Mouse (Mus musculus): ENCODE measurements around the gene Fnbp1l. TPM values are rescaled to one million over a fixed set of nuclear protein-coding genes. Genes with fewer than 3 reads are reported as not detected.
A peak's percentile ranks its signal among the peaks of the same experiment; 100 is the strongest.

Gene Fnbp1l
- total and polyA plus RNA-seq, 2 experiments from 2014 or later = 11.9 to 18.0 TPM

DNA sequence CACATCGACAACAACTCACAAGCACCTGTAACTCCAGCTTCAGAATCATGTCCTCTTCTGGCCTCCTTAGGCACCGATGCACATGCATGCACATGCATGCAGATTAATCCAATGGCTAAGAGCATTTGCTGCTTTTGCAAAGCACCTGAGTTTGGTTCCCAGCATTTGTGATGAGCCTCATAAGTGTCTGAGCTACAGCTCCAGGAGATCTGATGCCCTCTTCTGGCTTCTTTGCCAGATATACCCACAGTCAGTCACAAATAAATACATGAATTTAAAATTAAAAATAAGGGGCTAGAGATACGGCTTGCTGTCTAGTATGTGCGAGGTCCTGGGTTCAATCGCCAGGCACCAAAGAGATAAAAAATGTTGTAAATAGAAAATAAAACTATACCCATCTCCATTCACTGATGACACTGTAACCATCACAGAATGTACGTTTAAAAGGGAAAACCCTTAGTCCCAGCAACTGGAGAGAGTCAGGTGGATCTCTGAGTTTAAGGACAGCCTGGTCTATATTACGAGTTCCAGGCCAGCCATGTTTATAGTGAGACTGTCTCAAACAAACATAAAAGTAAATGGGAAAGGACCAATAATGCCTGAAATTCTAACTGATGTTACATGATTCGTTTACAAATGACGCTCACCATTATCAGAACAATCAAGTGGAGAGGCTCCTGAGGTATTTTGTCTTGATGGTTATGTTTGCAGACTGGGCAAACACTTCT lies 1.7 kb downstream of the Fnbp1l start:
- peak overlapping the region; percentile 98 for H3K4me2 ChIP-seq (ENCODE audit: low read depth, low read length)
- no peak overlapping the region for H3K27ac ChIP-seq (ENCODE audit: low read depth)
- no peaks in the 10 kb centered on the region for H3K9me3 ChIP-seq (replicated peaks; ENCODE audit: control insufficient read depth, low read length)
- no peak for ATAC-seq (ENCODE audit: insufficient read depth, low read depth)
- H3K27me3 ChIP-seq (ENCODE audit: control insufficient read depth, insufficient read depth, low read length) = no peaks in the 10 kb centered on the region
- H3K4me1 ChIP-seq (ENCODE audit: control insufficient read depth, insufficient read depth) = 0 out of 2 replicates have a peak, but pooled peaks cover 12% of the 10 kb centered on the region
- no peaks in the 10 kb centered on the region for H3K36me3 ChIP-seq (replicated peaks; ENCODE audit: control insufficient read depth, insufficient read depth, low read length)
- 61% methylated on average over 9 of the region's 9 CpGs for WGBS
- H3K4me3 ChIP-seq (ENCODE audit: low read depth, low read length) = peak overlapping the region; percentile 95
- H3K9ac ChIP-seq (replicated peaks; ENCODE audit: low read depth, low read length) = peak overlapping the region; percentile 96; the same call in 1 of the 2 replicates
- DNase-seq (ENCODE audit: low spot score) = no peak
- TF ChIP-seq CTCF (IDR thresholded peaks at IDR 0.05; ENCODE audit: low read depth) (peak; percentile 25; the same call in 1 of the 2 replicates), EP300 (IDR thresholded peaks at IDR 0.05; ENCODE audit: low read depth) (no peak)

DNA sequence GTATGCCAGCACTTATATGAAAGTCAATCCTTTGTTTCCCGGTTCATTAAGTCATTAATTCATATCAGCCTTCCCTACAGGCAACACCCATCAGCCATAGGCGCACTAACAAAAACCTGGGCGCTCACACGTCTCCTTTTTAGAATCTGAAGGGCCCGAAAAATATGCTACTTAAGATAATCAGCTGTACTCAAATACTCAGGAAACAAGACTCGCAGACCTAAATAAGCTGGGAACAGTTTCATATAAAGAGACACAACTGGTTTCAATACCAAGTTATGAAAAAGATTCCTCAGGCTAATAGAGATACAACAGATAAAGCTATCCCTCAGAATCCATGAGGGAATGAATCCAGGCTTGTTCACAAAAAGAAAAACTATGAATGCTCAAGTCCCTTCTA lies 7.0 kb downstream of the Fnbp1l start:
- H3K4me3 ChIP-seq (ENCODE audit: low read depth, low read length) = no peak overlapping the region
- no peak overlapping the region for H3K4me2 ChIP-seq (ENCODE audit: low read depth, low read length)
- ATAC-seq (ENCODE audit: insufficient read depth, low read depth) (no peak), DNase-seq (ENCODE audit: low spot score) (no peak)
- H3K4me1 ChIP-seq (ENCODE audit: control insufficient read depth, insufficient read depth) = 0 out of 2 replicates have a peak, but pooled peaks cover 6% of the 10 kb centered on the region
- no peaks in the 10 kb centered on the region for H3K36me3 ChIP-seq (replicated peaks; ENCODE audit: control insufficient read depth, insufficient read depth, low read length)
- no peak overlapping the region for H3K9ac ChIP-seq (replicated peaks; ENCODE audit: low read depth, low read length)
- no peaks in the 10 kb centered on the region for H3K27me3 ChIP-seq (ENCODE audit: control insufficient read depth, insufficient read depth, low read length)
- H3K9me3 ChIP-seq (replicated peaks; ENCODE audit: control insufficient read depth, low read length) = no peaks in the 10 kb centered on the region
- WGBS = 46% methylated on average over 6 of the region's 6 CpGs
- no peak overlapping the region for H3K27ac ChIP-seq (ENCODE audit: low read depth)
- TF ChIP-seq EP300 (IDR thresholded peaks at IDR 0.05; ENCODE audit: low read depth) (no peak), CTCF (IDR thresholded peaks at IDR 0.05; ENCODE audit: low read depth) (no peak)

DNA sequence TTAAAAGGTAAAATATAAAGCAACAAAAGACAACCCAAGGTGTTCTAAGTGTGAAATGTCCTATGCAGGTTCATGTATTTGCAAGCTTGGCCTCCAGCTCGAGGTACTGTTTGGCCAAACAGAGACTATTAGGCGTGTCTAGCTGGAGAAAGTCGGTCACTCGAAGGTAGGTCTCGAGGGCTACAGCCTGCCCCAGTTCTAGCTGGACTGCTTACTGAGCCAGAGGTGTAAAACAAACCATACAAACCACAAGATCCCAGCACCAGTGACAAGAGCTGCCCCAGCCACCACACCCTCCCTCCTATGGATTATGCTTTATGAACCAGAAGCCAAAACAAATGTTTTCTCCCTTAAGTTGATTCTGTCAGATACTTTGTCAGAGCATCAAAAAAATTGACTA lies 7.8 kb downstream of the Fnbp1l start:
- TF ChIP-seq CTCF (IDR thresholded peaks at IDR 0.05; ENCODE audit: low read depth) (no peak), EP300 (IDR thresholded peaks at IDR 0.05; ENCODE audit: low read depth) (no peak)

DNA sequence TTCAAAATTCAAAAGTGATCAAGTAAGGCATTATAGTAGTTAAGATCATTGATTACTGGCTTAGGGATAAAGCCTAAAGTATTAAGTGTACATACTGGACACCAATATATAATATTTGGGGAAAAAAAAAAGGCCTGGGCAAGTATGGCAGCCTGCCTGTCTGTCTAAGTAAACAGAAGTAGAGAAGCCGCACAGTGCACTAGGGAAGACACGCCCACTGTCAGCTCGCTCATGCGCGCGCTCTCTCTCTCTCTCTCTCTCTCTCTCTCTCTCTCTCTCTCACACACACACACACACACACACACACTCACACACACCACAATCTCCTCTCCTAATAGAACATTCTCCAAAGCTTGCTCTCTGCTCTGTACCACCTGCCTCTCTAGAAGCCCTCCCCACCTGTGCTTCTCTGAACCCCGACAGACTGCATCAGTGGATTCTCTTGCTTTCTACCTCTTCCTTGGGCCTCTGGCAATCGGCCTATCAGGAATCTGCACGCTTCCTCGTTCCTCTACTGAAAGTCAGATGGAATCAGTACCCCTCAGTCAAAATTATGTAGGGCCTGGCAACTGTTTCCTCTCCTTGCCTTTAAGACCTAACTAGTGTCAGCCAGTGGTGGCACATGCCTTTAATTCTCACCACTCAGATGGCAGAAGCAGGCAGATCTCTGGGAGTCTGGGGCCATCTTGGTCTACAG lies 13.3 kb downstream of the Fnbp1l start:
- Histone ChIP-seq H3K4me1 (ENCODE audit: control insufficient read depth, insufficient read depth) (no peaks in the 10 kb centered on the region), H3K9ac (replicated peaks; ENCODE audit: low read depth, low read length) (no peak overlapping the region), H3K4me3 (ENCODE audit: low read depth, low read length) (no peak overlapping the region), H3K36me3 (replicated peaks; ENCODE audit: control insufficient read depth, insufficient read depth, low read length) (no peaks in the 10 kb centered on the region), H3K4me2 (ENCODE audit: low read depth, low read length) (no peak overlapping the region), H3K9me3 (replicated peaks; ENCODE audit: control insufficient read depth, low read length) (no peaks in the 10 kb centered on the region), H3K27ac (ENCODE audit: low read depth) (no peak overlapping the region), H3K27me3 (ENCODE audit: control insufficient read depth, insufficient read depth, low read length) (no peaks in the 10 kb centered on the region)
- WGBS = 75% methylated on average over 10 of the region's 10 CpGs
- TF ChIP-seq CTCF (IDR thresholded peaks at IDR 0.05; ENCODE audit: low read depth) (no peak), EP300 (IDR thresholded peaks at IDR 0.05; ENCODE audit: low read depth) (no peak)
- DNase-seq (ENCODE audit: low spot score) (no peak), ATAC-seq (ENCODE audit: insufficient read depth, low read depth) (no peak)

More for the DNA sequence above, 7.8 kb downstream of the Fnbp1l start:
- ATAC-seq (ENCODE audit: insufficient read depth, low read depth) (no peak), DNase-seq (ENCODE audit: low spot score) (no peak)
- H3K27me3 ChIP-seq (ENCODE audit: control insufficient read depth, insufficient read depth, low read length) = no peaks in the 10 kb centered on the region
- H3K4me2 ChIP-seq (ENCODE audit: low read depth, low read length) = no peak overlapping the region
- H3K36me3 ChIP-seq (replicated peaks; ENCODE audit: control insufficient read depth, insufficient read depth, low read length) = no peaks in the 10 kb centered on the region
- no peak overlapping the region for H3K4me3 ChIP-seq (ENCODE audit: low read depth, low read length)
- no peaks in the 10 kb centered on the region for H3K9me3 ChIP-seq (replicated peaks; ENCODE audit: control insufficient read depth, low read length)
- H3K9ac ChIP-seq (replicated peaks; ENCODE audit: low read depth, low read length) = no peak overlapping the region
- no peak overlapping the region for H3K27ac ChIP-seq (ENCODE audit: low read depth)
- 70% methylated on average over 5 of the region's 5 CpGs for WGBS
- 0 out of 2 replicates have a peak, but pooled peaks cover 6% of the 10 kb centered on the region for H3K4me1 ChIP-seq (ENCODE audit: control insufficient read depth, insufficient read depth)

DNA sequence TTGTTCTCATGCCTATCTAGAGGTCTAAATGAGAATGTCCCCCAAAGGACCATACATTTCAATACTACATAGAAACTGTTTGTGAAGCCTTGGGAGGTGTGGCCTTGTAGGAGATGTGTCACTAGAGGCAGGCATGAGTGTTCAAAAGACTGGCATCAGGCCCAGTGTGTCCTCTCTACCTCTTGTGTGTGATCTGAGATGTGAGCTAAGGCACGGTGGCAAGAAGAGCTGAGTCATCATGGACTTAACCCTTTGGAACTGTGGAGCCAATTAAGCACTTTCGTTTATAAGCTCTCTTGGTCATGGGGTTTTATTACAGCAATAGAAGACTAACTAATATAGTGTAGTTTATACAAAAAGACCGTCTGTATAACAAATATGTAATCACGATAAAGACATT lies 16.3 kb downstream of the Fnbp1l start:
- WGBS = 76% methylated on average over 4 of the region's 4 CpGs
- H3K27ac ChIP-seq (ENCODE audit: low read depth) = no peak overlapping the region
- no peaks in the 10 kb centered on the region for H3K4me1 ChIP-seq (ENCODE audit: control insufficient read depth, insufficient read depth)
- ATAC-seq (ENCODE audit: insufficient read depth, low read depth) = no peak
- TF ChIP-seq EP300 (IDR thresholded peaks at IDR 0.05; ENCODE audit: low read depth) (no peak), CTCF (IDR thresholded peaks at IDR 0.05; ENCODE audit: low read depth) (no peak)
- no peaks in the 10 kb centered on the region for H3K36me3 ChIP-seq (replicated peaks; ENCODE audit: control insufficient read depth, insufficient read depth, low read length)
- H3K4me2 ChIP-seq (ENCODE audit: low read depth, low read length) = no peak overlapping the region
- no peak overlapping the region for H3K9ac ChIP-seq (replicated peaks; ENCODE audit: low read depth, low read length)
- no peak overlapping the region for H3K4me3 ChIP-seq (ENCODE audit: low read depth, low read length)
- H3K9me3 ChIP-seq (replicated peaks; ENCODE audit: control insufficient read depth, low read length) = no peaks in the 10 kb centered on the region
- H3K27me3 ChIP-seq (ENCODE audit: control insufficient read depth, insufficient read depth, low read length) = no peaks in the 10 kb centered on the region
- no peak for DNase-seq (ENCODE audit: low spot score)
